Mouse (Mus musculus): ENCODE measurements around the gene Tcaf1. TPM values are rescaled to one million over a fixed set of nuclear protein-coding genes. Genes with fewer than 3 reads are reported as not detected.

The Tcaf1 gene
- 189 and 192 TPM in 2 replicates for polyA plus RNA-seq (2016; fragmentation: Nextera tagmentation; extraction: Ambion mirVana)

GRCm38 (mm10) chr6:42709291-42710211 is at the start of gene Tcaf1:
Gene Tcaf1, minus strand, starts transcription at chr6:42710088.
- Histone ChIP-seq H3K36me3 (no peaks in the 10 kb centered on the region), H3K9ac (peak within 1 kb of the TSS; percentile 96), H3K27ac (peak within 1 kb of the TSS; percentile 98), H3K4me1 (peaks cover 16% of the 10 kb centered on the region), H3K27me3 (no peaks in the 10 kb centered on the region), H3K9me3 (replicated peaks) (no peaks in the 10 kb centered on the region), H3K4me3 (peak within 1 kb of the TSS; percentile 80), H3K4me2 (replicated peaks) (peak within 1 kb of the TSS; percentile 53)
- 1% methylated on average over 28 of the region's 28 CpGs for WGBS
- ATAC-seq (ENCODE audit: low FRiP score) = peak; percentile 100

- WGBS = 86% methylated on average over 1 of the region's 1 CpGs
- Histone ChIP-seq H3K9me3 (replicated peaks) (no peaks in the 10 kb centered on the region), H3K9ac (no peak within 1 kb of the TSS), H3K4me2 (replicated peaks) (no peak within 1 kb of the TSS), H3K36me3 (no peaks in the 10 kb centered on the region), H3K4me1 (no peaks in the 10 kb centered on the region), H3K4me3 (no peak within 1 kb of the TSS), H3K27me3 (no peaks in the 10 kb centered on the region), H3K27ac (no peak within 1 kb of the TSS)
- no peak for ATAC-seq (ENCODE audit: low FRiP score)
Measured at GRCm38 (mm10) chr6:42756104-42756503, 46.2 kb upstream of the Tcaf1 start, which contains the start of gene Olfr38. Gene Olfr38, plus strand, starts transcription at chr6:42756404.

GRCm38 (mm10) chr6:42747846-42748245 is 38.0 kb upstream of the Tcaf1 start:
- no peaks in the 10 kb centered on the region for H3K27me3 ChIP-seq
- no peaks in the 10 kb centered on the region for H3K36me3 ChIP-seq
- H3K9me3 ChIP-seq (replicated peaks) = no peaks in the 10 kb centered on the region
- no peak overlapping the region for H3K4me3 ChIP-seq
- H3K9ac ChIP-seq = no peak overlapping the region
- no peaks in the 10 kb centered on the region for H3K4me1 ChIP-seq
- no peak for ATAC-seq (ENCODE audit: low FRiP score)
- H3K27ac ChIP-seq = no peak overlapping the region
- no peak overlapping the region for H3K4me2 ChIP-seq (replicated peaks)

GRCm38 (mm10) chr6:42742303-42742702 is 32.4 kb upstream of the Tcaf1 start:
- H3K4me1 ChIP-seq = no peaks in the 10 kb centered on the region
- 77% methylated on average over 5 of the region's 5 CpGs for WGBS
- H3K9me3 ChIP-seq (replicated peaks) = no peaks in the 10 kb centered on the region
- H3K4me2 ChIP-seq (replicated peaks) = no peak overlapping the region
- H3K9ac ChIP-seq = no peak overlapping the region
- H3K27ac ChIP-seq = no peak overlapping the region
- no peaks in the 10 kb centered on the region for H3K36me3 ChIP-seq
- no peaks in the 10 kb centered on the region for H3K27me3 ChIP-seq
- H3K4me3 ChIP-seq = no peak overlapping the region
- no peak for ATAC-seq (ENCODE audit: low FRiP score)

GRCm38 (mm10) chr6:42739071-42739470 is 29.2 kb upstream of the Tcaf1 start, which contains the start of gene Olfr453:
Gene Olfr453, plus strand, starts transcription at chr6:42739371.
- H3K27ac ChIP-seq = no peak within 1 kb of the TSS
- no peaks in the 10 kb centered on the region for H3K27me3 ChIP-seq
- H3K4me2 ChIP-seq (replicated peaks) = no peak within 1 kb of the TSS
- no peak within 1 kb of the TSS for H3K4me3 ChIP-seq
- H3K9ac ChIP-seq = no peak within 1 kb of the TSS
- ATAC-seq (ENCODE audit: low FRiP score) = no peak
- no peaks in the 10 kb centered on the region for H3K9me3 ChIP-seq (replicated peaks)
- no peaks in the 10 kb centered on the region for H3K4me1 ChIP-seq
- WGBS = 94% methylated on average over 1 of the region's 1 CpGs
- no peaks in the 10 kb centered on the region for H3K36me3 ChIP-seq

- Histone ChIP-seq H3K4me2 (replicated peaks) (no peak overlapping the region), H3K9ac (no peak overlapping the region), H3K4me1 (0 out of 2 replicates have a peak, but pooled peaks cover 3% of the 10 kb centered on the region), H3K9me3 (replicated peaks) (no peaks in the 10 kb centered on the region), H3K27ac (no peak overlapping the region), H3K36me3 (no peaks in the 10 kb centered on the region), H3K27me3 (no peaks in the 10 kb centered on the region), H3K4me3 (no peak overlapping the region)
- no peak for ATAC-seq (ENCODE audit: low FRiP score)
Measured at GRCm38 (mm10) chr6:42717973-42718372, 8.1 kb upstream of the Tcaf1 start.

- Histone ChIP-seq H3K36me3 (no peaks in the 10 kb centered on the region), H3K4me3 (no peak overlapping the region), H3K27ac (no peak overlapping the region), H3K9ac (no peak overlapping the region), H3K27me3 (no peaks in the 10 kb centered on the region), H3K4me1 (0 out of 2 replicates have a peak, but pooled peaks cover 3% of the 10 kb centered on the region), H3K9me3 (replicated peaks) (no peaks in the 10 kb centered on the region), H3K4me2 (replicated peaks) (no peak overlapping the region)
- no peak for ATAC-seq (ENCODE audit: low FRiP score)
- WGBS = 69% methylated on average over 8 of the region's 8 CpGs
Measured at GRCm38 (mm10) chr6:42714668-42715067, 4.8 kb upstream of the Tcaf1 start.

GRCm38 (mm10) chr6:42692517-42693190 is 17.2 kb downstream of the Tcaf1 start:
- Histone ChIP-seq H3K27me3 (no peaks in the 10 kb centered on the region), H3K4me2 (replicated peaks) (peak overlapping the region; percentile 68), H3K27ac (peak overlapping the region; percentile 97), H3K4me3 (peak overlapping the region; percentile 54), H3K4me1 (peaks cover 23% of the 10 kb centered on the region), H3K36me3 (peaks cover 9% of the 10 kb centered on the region), H3K9ac (peak overlapping the region; percentile 96), H3K9me3 (replicated peaks) (no peaks in the 10 kb centered on the region)
- ATAC-seq (ENCODE audit: low FRiP score) = peak; percentile 93
- WGBS = under 1% methylated on average over 32 of the region's 32 CpGs

GRCm38 (mm10) chr6:42692154-42692516 is 17.8 kb downstream of the Tcaf1 start:
- H3K27me3 ChIP-seq = no peaks in the 10 kb centered on the region
- H3K9me3 ChIP-seq (replicated peaks) = no peaks in the 10 kb centered on the region
- H3K9ac ChIP-seq = peak overlapping the region; percentile 96
- ATAC-seq (ENCODE audit: low FRiP score) = peak; percentile 90
- peak overlapping the region; percentile 54 for H3K4me3 ChIP-seq
- H3K4me2 ChIP-seq (replicated peaks) = peak overlapping the region; percentile 68
- H3K27ac ChIP-seq = peak overlapping the region; percentile 97
- peaks cover 23% of the 10 kb centered on the region for H3K4me1 ChIP-seq
- 0% methylated on average over 10 of the region's 10 CpGs for WGBS
- peaks cover 9% of the 10 kb centered on the region for H3K36me3 ChIP-seq

- Histone ChIP-seq H3K27ac (no peak overlapping the region), H3K9me3 (replicated peaks) (no peaks in the 10 kb centered on the region), H3K9ac (no peak overlapping the region), H3K36me3 (peaks cover 27% of the 10 kb centered on the region), H3K27me3 (no peaks in the 10 kb centered on the region), H3K4me2 (replicated peaks) (no peak overlapping the region), H3K4me1 (peaks cover 23% of the 10 kb centered on the region), H3K4me3 (no peak overlapping the region)
- no peak for ATAC-seq (ENCODE audit: low FRiP score)
Measured at GRCm38 (mm10) chr6:42689761-42690160, 20.1 kb downstream of the Tcaf1 start.

- WGBS = 90% methylated on average over 5 of the region's 5 CpGs
- Histone ChIP-seq H3K27me3 (no peaks in the 10 kb centered on the region), H3K4me1 (peaks cover 21% of the 10 kb centered on the region), H3K9ac (no peak overlapping the region), H3K27ac (no peak overlapping the region), H3K36me3 (peaks cover 34% of the 10 kb centered on the region), H3K9me3 (replicated peaks) (no peaks in the 10 kb centered on the region), H3K4me2 (replicated peaks) (no peak overlapping the region), H3K4me3 (no peak overlapping the region)
- ATAC-seq (ENCODE audit: low FRiP score) = no peak
Measured at GRCm38 (mm10) chr6:42687907-42688306, 22.0 kb downstream of the Tcaf1 start.

- Histone ChIP-seq H3K27ac (no peak overlapping the region), H3K9ac (no peak overlapping the region), H3K4me3 (no peak overlapping the region), H3K4me1 (no peaks in the 10 kb centered on the region), H3K9me3 (replicated peaks) (no peaks in the 10 kb centered on the region), H3K36me3 (peaks cover 59% of the 10 kb centered on the region), H3K4me2 (replicated peaks) (no peak overlapping the region), H3K27me3 (no peaks in the 10 kb centered on the region)
- no peak for ATAC-seq (ENCODE audit: low FRiP score)
- 88% methylated on average over 7 of the region's 7 CpGs for WGBS
Measured at GRCm38 (mm10) chr6:42680077-42680476, 29.8 kb downstream of the Tcaf1 start.
